Comparison of ENCODE assay signal across 23 mouse cellular contexts in the genomic region with DNA sequence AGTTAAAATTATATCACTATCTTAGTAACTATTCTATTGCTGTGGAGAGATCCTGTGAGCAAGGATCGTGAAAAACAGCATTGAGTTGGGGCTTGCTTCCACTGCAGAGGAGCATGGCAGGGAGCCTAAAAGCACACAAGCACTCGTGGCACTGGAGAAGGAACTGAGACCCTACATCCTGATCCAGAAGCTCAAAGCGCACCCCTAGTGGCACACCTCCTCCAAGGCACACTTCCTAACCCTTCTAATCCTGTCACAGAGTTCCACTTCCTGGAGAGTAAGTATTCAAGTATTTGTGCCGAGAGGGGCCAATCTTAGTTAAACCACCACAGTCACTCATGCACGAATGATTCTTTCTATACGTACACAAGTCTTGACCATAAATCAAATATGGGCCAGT. TPM values are rescaled to one million over a fixed set of nuclear protein-coding genes. Genes with fewer than 3 reads are reported as not detected.
DNase-seq lines count a peak whose midpoint lies in the region; ATAC-seq and TF ChIP-seq lines count a peak whose summit lies in the region.
"Had no signal": no experiment of that assay in that cellular context is flagged by ENCODE, and none has a peak within 500 bp of the region (broad histone marks: within the 10 kb centered on the region; RNA-seq: fewer than 3 reads in every experiment).

No protein-coding gene starts in this region.

- H3K4me1 ChIP-seq in forebrain, embryonic 16.5 days (replicated peaks; ENCODE audit: control insufficient read depth, insufficient read depth, low read length): 0 out of 2 replicates have a peak, but pooled peaks cover 2% of the 10 kb centered on the region
- H3K4me1 ChIP-seq in forebrain, embryonic 13.5 days: peaks cover 5% of the 10 kb centered on the region; the same call in 1 of the 2 replicates
- H3K4me1 ChIP-seq in lung, adult 2 months (ENCODE audit: control insufficient read depth, insufficient read depth, low read length): no peaks in the 10 kb centered on the region
- H3K4me1 ChIP-seq: embryonic facial prominence, embryonic 12.5 days; forebrain, embryonic 15.5 days had no signal

- DNase-seq in lung, adult 2 months: no peak
- no peak for DNase-seq in lung, adult 18-20 months
- DNase-seq in ES-CJ7 (ENCODE audit: low read depth, low spot score): peak; percentile 58
- peak; percentile 31 for DNase-seq in brain, embryonic 14.5 days (ENCODE audit: low read depth)
- DNase-seq in gastrocnemius, postnatal 25 days: no peak
- no peak for DNase-seq in natural killer cell, adult 2 months (ENCODE audit: low spot score in 2 of 2)
- DNase-seq: adrenal gland, postnatal 14 days; cerebellum, adult 11-12 months; cerebellum, postnatal 25 days; thymus, postnatal 25 days had no signal

- ATAC-seq in forebrain, embryonic 16.5 days: 0 out of 2 replicates have a peak, but pooled peaks have one; percentile 33
- no peak for ATAC-seq in forebrain, embryonic 13.5 days
- ATAC-seq: activated CD4-positive, CD25-positive, alpha-beta regulatory T cell, adult 4 months; forebrain, embryonic 15.5 days had no signal

- no peaks in the 10 kb centered on the region for H3K36me3 ChIP-seq in forebrain, embryonic 16.5 days (ENCODE audit: control insufficient read depth, insufficient read depth)
- peaks cover 12% of the 10 kb centered on the region for H3K36me3 ChIP-seq in forebrain, embryonic 13.5 days (ENCODE audit: poor library complexity, severe bottlenecking)
- H3K36me3 ChIP-seq: embryonic facial prominence, embryonic 12.5 days; forebrain, embryonic 15.5 days had no signal

- TF ChIP-seq CTCF in lung, adult 2 months (IDR thresholded peaks at IDR 0.05; ENCODE audit: insufficient read depth, low read length): peak; percentile 9; the same call in 1 of the 2 replicates
- TF ChIP-seq CTCF in brain, embryonic 14.5 days (IDR thresholded peaks at IDR 0.05; ENCODE audit: borderline replicate concordance, extremely low read depth, insufficient read depth, insufficient read length): no peak

- H3K9ac ChIP-seq in forebrain, embryonic 16.5 days (replicated peaks; ENCODE audit: low read depth, low read length): no peak overlapping the region
- no peak overlapping the region for H3K9ac ChIP-seq in forebrain, embryonic 13.5 days
- H3K9ac ChIP-seq: embryonic facial prominence, embryonic 12.5 days; forebrain, embryonic 15.5 days; heart, embryonic 12.5 days; hindbrain, embryonic 14.5 days; kidney, embryonic 15.5 days; limb, embryonic 13.5 days; midbrain, embryonic 12.5 days had no signal

- TF ChIP-seq POLR2A in lung, adult 2 months (IDR thresholded peaks at IDR 0.05; ENCODE audit: borderline replicate concordance, extremely low read depth, low read depth, low read length): no peak
- no peak for TF ChIP-seq POLR2A in brain, embryonic 14.5 days (IDR thresholded peaks at IDR 0.05; ENCODE audit: borderline replicate concordance, extremely low read depth, insufficient read depth, insufficient read length, poor library complexity, severe bottlenecking)

- H3K27ac ChIP-seq in forebrain, embryonic 16.5 days (ENCODE audit: low read length): no peak overlapping the region
- no peak overlapping the region for H3K27ac ChIP-seq in forebrain, embryonic 13.5 days
- H3K27ac ChIP-seq: embryonic facial prominence, embryonic 12.5 days; forebrain, embryonic 15.5 days; hindbrain, embryonic 14.5 days; kidney, embryonic 15.5 days; limb, embryonic 13.5 days; midbrain, embryonic 12.5 days had no signal

- H3K9me3 ChIP-seq in forebrain, embryonic 16.5 days (ENCODE audit: control insufficient read depth, low read length): no peaks in the 10 kb centered on the region
- no peaks in the 10 kb centered on the region for H3K9me3 ChIP-seq in forebrain, embryonic 13.5 days (replicated peaks)
- H3K9me3 ChIP-seq: embryonic facial prominence, embryonic 12.5 days; forebrain, embryonic 15.5 days; heart, embryonic 12.5 days; kidney, embryonic 15.5 days; limb, embryonic 13.5 days; midbrain, embryonic 12.5 days had no signal

- H3K27me3 ChIP-seq in forebrain, embryonic 16.5 days (replicated peaks; ENCODE audit: control insufficient read depth, insufficient read depth, low read length): no peaks in the 10 kb centered on the region
- no peaks in the 10 kb centered on the region for H3K27me3 ChIP-seq in forebrain, embryonic 13.5 days
- H3K27me3 ChIP-seq: CH12.LX; embryonic facial prominence, embryonic 12.5 days; forebrain, embryonic 15.5 days; heart, embryonic 12.5 days; kidney, embryonic 15.5 days; limb, embryonic 13.5 days; midbrain, embryonic 12.5 days had no signal

- H3K4me2 ChIP-seq in forebrain, embryonic 16.5 days (ENCODE audit: low read length): no peak overlapping the region
- H3K4me2 ChIP-seq in forebrain, embryonic 13.5 days: no peak overlapping the region
- H3K4me2 ChIP-seq: embryonic facial prominence, embryonic 12.5 days; forebrain, embryonic 15.5 days; heart, embryonic 12.5 days; hindbrain, embryonic 14.5 days; kidney, embryonic 15.5 days; limb, embryonic 13.5 days; midbrain, embryonic 12.5 days had no signal

- 63% methylated on average over 6 of the region's 6 CpGs for WGBS in forebrain, embryonic 16.5 days
- 62% methylated on average over 6 of the region's 6 CpGs for whole genome bisulfite sequencing in forebrain, embryonic 13.5 days
- 62% methylated on average over 6 of the region's 6 CpGs for WGBS in lung, adult 2 months

- H3K4me3 ChIP-seq in forebrain, embryonic 16.5 days (replicated peaks; ENCODE audit: low read length): no peak overlapping the region
- no peak overlapping the region for H3K4me3 ChIP-seq in forebrain, embryonic 13.5 days
- no peak overlapping the region for H3K4me3 ChIP-seq in lung, adult 2 months (replicated peaks; ENCODE audit: extremely low read depth, low read depth, low read length)
- H3K4me3 ChIP-seq: embryonic facial prominence, embryonic 12.5 days; erythroblast, embryonic 14.5 days; forebrain, embryonic 15.5 days; heart, embryonic 12.5 days; kidney, embryonic 15.5 days; limb, embryonic 13.5 days; midbrain, embryonic 12.5 days; myocyte had no signal

RNA-seq across cellular contexts. Expression of a gene that starts 46.4 kb away (rescaled TPM):
- polyA plus RNA-seq in forebrain, embryonic 16.5 days (2015; fragmentation: Nextera tagmentation; extraction: Ambion mirVana): 19.7 and 20.1 TPM in 2 replicates
- 14.8 and 15.1 TPM in 2 replicates for polyA plus RNA-seq in forebrain, embryonic 13.5 days (2015; fragmentation: Nextera tagmentation; extraction: Ambion mirVana)
- polyA plus RNA-seq in lung, adult 2 months (2012; rRNA removed): 2.9 and 4.3 TPM in 2 replicates
- polyA plus RNA-seq in brain, embryonic 14.5 days (2012; rRNA removed): 12.4 and 14.7 TPM in 2 replicates
- total RNA-seq in gastrocnemius, postnatal 25 days (2021): 10 to 100 TPM; 10.8 to 13.1 TPM
- polyA plus RNA-seq: erythroblast, embryonic 14.5 days had no signal

Comparison
In these comparisons a context has a peak if more than half of its experiments do, and no peak if none do; other contexts are left out.
1. DNase-seq: peak in ES-CJ7 (single experiment) and brain, embryonic 14.5 days (single experiment); none in lung, adult 2 months (single experiment), lung, adult 18-20 months (0 of 2), gastrocnemius, postnatal 25 days (single experiment) and natural killer cell, adult 2 months (0 of 2).